Mouse (Mus musculus): ENCODE data around the gene Gm5901.
"Not testable (repeated sequence)": the region's sequence is repeated elsewhere in the genome, so short reads cannot be mapped to it uniquely, and the experiment has no call there.

Gene Gm5901

DNA sequence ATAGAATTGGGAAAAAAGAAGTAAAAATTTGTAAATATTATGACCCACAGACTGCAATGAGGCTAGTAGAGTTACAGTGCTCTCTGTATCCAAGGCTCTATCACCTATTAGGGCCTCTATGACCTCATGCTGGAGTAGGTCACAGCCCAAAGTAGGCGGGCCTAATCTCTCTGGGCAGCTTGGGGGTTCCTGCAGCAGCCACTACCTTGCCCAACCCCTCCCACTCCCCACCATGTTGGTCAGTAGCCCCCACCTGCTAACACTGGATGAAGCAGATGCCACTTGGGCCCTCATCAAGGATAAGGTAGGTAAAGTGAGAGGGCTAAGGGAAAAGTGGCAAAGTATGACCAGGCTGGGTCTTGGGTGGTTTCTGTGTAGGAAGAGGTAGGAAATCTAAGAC lies at the start of gene Gm5901:
Gene Gm5901, plus strand, starts transcription at position 173 of the 400 bp plus-strand sequence.
- no peak for DNase-seq

DNA sequence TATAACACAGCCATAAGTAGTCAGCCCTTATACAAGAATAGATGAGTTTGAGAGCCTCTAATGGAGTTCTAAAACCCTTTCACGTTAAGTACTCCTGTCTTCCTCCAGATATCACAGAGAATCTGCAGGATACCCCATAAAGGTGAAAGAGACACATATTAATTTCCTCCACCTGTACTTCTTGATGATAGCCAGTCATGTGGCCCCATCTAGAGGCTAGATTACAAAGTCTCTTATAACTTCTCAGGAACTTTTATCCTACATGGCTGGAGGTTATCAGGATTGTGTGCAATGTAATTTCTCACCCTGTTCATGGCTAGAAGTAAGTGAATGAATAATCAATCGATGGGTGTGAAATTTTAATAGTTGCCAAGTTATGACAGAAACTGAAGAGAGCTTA lies 49.5 kb upstream of the Gm5901 start:
- DNase-seq = no peak

DNA sequence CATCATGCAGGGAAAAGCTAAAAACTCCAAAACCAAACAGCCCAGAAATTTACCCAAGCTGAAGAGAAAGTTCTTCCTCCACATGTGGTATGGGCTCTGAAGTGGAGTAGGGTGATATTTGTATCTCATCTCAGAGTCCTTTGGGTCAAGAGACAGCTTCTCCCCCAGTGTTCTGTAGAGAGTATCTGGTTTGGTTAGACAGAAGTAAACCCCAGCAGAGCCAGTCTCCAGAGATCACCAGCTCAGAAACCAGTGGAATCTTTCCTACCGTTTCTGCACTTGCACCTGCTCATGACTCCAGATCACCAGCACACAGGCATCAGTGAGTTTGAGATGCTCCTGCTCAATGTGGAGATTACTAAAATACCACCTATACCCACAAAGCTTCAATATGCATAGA lies 40.8 kb upstream of the Gm5901 start, which contains the start of gene Olfr690:
Gene Olfr690, minus strand, starts transcription at position 101 of the 400 bp plus-strand sequence.
- no peak for DNase-seq

DNA sequence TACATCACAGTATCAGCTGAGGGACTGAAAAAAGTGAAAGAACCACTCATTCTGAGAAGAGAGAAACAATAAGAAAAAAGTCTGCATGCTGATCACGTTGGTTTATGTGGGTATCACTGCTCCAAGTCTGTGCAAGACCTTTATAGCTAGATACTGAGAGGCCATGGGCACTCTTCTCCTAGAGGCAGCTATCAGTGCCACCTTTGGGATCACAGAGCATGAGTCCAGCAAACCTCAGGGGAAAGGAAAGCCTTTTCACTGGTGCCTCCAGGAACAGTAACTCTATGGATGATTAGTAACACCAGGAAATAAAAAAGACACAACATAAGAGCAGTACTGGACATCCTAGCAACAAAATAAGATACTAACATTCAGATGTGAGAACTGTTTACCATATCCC lies 32.7 kb upstream of the Gm5901 start, which contains the start of gene Olfr691:
Gene Olfr691, minus strand, starts transcription at position 101 of the 400 bp plus-strand sequence.
- DNase-seq = no peak

DNA sequence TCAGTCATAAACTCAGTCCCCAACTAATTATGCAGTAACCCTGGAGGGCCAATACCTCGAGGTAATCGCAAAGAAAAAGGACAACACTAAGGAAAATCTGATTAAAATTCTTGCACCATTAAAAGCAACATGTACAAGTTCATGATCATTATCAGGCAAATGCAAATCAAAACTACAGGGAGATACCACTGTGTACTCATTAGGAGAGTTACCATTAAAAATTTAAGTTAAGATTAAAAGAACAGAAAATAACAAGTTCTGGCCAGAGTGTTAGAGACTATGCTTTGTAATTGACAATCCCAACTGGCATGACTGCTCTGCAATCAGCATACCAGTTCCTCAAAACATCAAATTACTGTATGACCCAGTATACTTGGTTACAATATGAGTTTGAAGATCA lies 32.1 kb upstream of the Gm5901 start:
- no peak for DNase-seq

DNA sequence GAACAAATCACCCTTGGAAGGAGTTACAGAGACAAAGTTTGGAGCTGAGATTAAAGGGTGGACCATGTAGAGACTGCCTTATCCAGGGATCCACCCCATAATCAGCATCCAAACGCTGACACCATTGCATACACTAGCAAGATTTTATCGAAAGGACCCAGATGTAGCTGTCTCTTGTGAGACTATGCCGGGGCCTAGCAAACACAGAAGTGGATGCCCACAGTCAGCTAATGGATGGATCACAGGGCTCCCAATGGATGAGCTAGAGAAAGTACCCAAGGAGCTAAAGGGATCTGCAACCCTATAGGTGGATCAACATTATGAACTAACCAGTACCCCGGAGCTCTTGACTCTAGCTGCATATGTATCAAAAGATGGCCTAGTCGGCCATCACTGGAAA lies 18.8 kb upstream of the Gm5901 start:
- DNase-seq = not testable (repeated sequence)

DNA sequence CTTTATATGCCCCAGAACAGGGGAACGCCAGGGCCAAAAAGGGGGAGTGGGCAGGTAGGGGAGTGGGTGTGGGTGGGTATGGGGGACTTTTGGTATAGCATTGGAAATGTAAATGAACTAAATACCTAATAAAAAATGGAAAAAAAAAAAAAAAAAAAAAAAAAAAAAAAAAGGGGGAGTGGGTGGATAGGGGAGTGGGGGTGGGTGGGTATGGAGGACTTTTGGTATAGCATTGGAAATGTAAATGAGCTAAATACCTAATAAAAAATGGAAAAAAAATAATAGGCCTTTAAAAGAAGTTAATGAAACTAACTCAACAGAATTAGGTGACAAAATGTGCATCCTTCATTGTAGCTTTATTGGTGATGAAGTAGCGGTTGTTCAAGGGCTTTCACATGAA lies 18.4 kb upstream of the Gm5901 start:
- not testable (repeated sequence) for DNase-seq

DNA sequence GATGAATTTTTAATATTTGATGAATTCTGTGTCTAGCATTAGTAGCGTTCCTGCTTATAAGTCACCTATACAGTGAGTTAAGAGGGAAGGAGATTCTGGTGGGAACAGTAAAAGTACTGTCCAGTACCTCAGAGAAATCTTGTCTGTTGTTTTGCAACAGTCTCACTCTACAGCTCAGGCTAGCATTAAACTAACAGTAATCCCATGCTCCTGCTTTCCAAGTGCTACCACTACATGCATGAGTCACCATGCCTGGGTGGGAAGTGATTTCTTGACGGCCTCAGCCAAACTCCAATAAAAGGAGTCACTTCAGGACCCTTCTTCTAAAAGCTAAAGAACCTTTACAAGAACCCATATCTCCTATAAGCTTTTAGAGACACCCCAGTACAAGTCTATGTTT lies 13.1 kb upstream of the Gm5901 start:
- no peak for DNase-seq

DNA sequence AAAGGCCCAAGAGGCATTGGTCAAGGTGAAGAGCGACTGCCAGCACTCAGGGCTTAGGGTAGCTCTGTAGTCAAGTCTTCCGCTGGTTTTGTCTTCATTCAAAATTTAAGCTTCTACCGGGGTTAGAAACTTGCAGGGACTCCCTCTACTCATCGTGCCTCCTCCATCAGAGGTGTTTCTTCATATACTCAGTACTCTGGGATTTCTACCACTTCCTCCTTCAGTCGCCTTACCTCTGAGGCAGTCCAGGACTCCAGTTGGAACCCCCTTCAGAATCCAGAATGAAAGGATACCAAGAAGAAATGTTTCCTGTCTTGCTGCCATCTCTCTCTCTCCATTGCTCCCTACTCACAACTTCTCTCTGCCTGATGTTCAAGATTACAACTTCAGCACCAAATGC lies 7.6 kb upstream of the Gm5901 start:
- DNase-seq = no peak

DNA sequence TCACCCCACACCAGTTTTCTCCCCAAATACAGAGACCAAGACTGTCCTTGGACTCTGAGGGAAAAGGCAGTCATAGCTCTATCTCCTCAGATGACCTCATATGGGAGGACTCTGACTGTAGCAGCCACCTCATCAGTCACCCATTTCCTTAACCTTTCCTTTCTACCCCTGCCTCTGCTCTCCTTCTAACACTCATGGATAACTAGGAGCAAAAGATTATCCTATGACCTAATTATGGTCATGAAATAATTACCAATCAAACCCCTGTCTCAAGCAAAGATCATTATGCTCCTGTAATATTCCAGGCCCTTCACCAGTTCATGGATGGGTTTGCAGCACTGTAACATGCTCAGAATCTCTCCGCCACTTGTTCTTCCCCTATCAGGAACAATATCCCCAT lies 6.9 kb upstream of the Gm5901 start, which contains the start of gene Olfr692:
Gene Olfr692, plus strand, starts transcription at position 301 of the 400 bp plus-strand sequence.
- DNase-seq = no peak

DNA sequence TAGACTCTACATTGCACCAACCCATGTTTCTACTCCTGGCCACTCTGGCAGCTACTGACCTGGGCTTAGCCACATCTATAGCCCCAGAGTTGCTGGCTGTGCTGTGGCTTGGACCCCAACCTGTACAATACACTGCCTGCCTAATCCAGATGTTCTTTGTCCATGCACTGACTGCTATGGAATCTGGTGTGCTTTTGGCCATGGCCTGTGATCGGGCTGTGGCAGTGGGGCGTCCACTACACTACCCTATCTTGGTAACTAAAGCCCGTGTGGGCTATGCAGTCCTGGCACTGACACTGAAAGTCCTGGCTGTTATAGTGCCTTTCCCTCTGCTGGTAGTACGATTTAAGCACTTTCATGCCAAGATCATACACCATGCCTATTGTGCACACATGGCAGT lies 6.3 kb upstream of the Gm5901 start:
- DNase-seq = no peak

DNA sequence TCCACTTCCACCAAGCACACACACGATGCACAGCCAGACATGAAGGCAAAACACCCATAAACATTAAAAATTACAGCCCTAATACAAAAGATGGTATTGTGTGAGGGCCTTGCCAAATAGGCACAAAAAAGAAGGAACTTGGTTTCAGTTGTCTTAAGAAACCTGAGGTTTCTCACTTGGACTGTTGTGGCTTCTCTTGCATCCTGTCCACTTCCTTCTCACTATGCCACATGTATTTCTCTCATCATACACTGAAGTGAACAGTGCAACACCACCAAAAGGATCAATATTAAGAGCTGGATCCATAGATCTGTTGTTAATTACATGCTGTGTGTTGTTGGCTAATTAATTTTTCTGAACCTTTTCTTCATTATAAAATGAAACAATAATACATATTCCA lies 1.9 kb upstream of the Gm5901 start:
- no peak for DNase-seq

DNA sequence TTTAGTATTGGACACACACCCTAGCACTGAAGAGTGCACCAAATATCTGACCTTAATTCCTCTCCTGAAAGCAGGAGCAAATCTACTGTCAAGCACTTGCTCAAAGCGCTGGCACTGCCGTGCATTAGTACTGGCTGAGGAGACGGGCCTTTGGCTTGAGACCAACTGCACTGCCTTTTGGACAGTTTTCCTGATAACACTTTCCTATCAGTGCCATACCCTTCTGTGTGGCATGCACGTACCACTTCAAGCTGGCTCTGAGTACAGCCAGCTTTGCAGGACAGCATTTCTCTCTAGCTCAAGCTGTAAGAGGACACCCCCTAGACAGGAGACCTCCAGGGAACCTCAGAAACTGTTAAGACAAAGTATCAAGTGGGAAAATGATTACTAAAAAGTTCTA lies 1.3 kb upstream of the Gm5901 start:
- DNase-seq = no peak

DNA sequence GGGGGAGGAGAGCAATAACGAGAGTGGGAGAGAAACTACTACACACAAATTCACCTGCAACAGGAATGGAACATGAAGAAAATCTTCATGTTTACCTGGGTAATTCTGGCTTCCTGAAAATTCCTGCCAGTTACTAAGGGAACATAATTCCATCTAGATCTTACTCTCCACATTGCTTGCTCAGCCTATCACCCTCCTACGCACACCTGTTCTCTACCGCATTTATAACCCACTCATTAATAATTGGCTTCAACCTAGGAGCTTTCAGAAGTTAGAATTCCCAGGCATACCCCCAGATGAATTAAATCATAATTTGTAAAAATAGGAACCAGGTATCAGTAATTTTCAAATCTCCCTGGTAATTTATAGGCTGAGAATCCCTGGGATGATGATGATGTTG lies 862 bp upstream of the Gm5901 start:
- DNase-seq = no peak

DNA sequence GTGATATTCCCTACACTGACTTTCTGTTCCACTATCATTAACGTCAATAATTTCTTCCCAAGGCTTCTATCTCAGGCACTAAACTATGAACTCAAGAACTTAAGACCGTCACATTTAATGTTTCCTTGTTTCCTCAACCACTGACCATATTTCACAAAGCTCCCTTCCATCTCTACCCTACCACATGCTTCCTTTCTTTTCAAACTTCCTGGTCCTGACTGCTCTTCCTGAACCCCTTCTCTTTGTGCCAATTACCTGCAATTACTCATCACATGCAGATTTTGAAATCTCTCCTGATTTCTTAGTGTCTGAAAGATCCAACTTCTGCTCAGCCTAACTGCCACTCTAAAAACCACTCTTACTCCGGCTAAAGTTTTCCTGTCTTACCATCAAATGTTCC lies 5.5 kb downstream of the Gm5901 start:
- DNase-seq = no peak

DNA sequence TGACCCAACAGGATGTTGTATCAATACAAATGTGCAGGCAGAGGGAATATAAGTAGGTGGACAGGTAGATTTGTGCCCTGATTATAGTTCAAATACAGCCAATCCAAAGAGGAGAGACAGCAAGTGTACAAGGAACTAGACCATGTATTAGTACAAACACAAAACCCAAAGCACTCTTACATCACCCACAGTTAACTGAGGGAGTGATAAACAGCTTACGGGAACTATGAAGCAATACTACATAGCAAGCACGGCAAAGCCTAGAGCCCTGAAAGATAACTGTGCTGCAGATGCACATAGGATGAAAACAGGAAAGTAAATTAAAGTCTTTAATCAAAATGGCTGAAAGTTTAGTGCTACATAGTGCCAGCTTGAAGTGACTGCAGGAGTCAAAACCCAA lies 12.9 kb downstream of the Gm5901 start:
- no peak for DNase-seq

DNA sequence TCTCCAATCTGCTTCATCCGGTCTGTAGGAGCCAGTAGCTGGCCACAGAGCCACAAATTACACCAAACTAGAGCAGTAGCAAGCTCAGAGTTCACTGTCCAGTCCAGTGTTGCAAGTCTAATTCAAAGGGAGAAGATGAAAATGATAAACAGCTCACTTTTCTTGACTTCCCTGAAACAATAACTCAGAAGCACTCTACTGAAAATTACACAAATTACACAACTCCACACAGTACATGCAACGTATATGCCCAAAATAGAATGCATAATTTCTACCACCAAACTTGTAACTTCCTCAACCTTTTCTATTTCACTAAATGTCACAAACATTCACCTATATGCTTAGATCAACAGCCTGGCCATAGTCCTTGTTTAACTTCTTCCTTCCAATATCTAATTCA lies 15.4 kb downstream of the Gm5901 start:
- no peak for DNase-seq

DNA sequence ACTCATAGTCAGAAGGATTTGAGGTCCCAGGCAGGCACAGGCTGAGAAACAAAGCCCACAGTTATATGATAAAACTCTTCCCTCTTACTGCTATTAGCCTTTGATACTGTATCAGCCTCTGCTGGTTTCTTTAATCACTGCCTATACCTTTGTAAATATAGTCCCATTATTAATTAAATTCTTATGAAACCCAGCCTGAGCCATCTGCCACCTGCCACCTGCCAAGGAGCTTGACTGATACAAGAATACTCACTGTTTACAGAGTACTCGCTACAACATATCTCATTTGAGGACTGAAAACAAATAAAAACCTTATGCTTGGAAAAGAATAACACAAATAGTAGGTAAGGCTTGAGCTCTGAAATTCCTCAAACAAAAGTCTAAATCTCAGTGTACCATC lies 19.8 kb downstream of the Gm5901 start:
- no peak for DNase-seq

DNA sequence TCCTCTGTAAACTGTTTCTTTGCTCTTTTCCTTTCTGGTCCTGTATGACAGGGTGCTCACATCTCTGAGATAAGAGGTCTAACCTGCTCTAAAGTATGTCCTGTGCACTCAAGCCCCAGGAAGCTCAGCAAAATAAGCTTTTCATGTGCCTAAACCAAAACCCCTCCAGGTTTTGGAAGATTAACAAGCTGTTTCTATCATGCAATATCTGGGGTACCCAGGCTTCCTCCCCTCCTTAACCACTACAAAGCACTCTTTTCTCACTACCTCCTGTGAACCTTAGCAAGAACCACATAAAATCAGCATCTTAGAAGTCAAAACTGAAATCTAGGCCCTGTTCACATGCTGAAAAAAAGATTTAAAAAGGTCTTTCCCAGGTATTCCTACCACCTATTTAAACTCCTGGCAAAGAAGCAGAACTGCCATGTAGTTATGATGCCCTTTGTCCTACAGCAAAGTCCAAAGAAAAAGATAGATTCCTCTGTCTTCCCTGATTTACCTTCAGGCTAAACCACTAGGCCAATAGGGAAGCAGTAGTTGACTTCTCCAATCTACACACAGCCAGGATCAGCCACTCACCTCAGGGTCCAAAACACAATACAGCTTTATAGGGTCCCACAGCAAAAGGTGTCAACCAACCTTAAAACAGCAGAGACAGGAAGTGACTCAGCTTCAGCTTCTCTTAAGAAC lies 20.4 kb downstream of the Gm5901 start:
- no peak for DNase-seq

DNA sequence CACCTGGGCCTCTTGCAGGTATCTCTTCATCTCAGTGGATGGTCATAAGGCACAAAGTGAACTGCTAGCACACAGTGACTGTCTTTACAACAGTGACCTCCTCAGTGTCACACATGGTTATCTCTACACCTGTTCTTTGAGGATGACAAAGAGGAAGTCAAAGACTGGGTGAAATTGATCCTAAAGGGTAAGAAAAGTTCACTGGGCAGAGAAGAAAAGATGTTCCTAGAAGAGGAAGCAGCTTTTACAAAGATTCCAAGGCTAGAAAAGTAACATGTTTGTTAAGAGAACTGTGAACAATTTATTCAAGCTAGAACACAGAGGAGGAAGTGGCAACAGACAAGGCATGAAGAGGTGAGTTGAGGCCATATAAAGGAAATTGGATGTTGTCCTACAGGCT lies 21.3 kb downstream of the Gm5901 start:
- no peak for DNase-seq

DNA sequence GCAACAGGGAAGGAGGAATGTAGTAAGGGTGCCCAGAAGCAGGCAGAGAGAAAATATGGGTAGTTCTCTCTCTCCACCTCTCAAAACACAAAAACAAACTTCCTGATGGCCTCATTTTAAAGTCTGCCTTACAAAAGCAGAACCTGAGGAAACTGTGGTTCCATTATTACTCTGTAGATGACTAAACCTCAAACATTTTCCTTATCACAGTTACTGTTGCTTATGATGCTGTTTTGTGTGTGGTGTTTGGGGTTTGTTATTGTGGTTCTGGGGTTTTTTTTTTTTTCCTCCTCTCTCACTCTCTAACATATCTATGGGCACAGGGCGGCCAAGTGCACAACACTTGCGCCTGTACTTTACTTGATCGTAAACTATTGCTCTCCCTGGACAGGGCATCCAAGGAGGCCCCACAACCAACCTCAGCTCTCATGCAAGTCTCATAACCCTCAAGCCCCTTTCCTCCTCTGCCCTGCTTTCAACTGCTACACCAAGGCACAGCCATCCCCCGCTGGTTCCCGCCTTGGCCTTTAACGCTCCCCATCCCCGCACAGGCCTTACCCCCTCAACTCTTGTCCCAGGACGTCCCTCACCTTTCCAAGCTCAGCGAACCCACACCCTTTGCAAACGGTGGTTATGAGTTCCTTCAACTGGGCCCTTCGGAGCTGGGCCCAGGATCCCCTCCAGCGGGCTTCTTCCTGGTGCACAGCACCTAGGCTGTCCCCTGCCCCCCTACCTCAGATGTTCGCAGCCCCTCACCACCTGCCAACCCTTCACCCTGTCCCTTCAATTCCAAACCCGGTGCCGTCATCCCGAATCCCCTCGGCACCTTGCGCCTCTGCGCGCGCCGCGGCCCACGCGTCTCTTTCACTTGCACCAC lies 24.5 kb downstream of the Gm5901 start:
- DNase-seq = no peak

DNA sequence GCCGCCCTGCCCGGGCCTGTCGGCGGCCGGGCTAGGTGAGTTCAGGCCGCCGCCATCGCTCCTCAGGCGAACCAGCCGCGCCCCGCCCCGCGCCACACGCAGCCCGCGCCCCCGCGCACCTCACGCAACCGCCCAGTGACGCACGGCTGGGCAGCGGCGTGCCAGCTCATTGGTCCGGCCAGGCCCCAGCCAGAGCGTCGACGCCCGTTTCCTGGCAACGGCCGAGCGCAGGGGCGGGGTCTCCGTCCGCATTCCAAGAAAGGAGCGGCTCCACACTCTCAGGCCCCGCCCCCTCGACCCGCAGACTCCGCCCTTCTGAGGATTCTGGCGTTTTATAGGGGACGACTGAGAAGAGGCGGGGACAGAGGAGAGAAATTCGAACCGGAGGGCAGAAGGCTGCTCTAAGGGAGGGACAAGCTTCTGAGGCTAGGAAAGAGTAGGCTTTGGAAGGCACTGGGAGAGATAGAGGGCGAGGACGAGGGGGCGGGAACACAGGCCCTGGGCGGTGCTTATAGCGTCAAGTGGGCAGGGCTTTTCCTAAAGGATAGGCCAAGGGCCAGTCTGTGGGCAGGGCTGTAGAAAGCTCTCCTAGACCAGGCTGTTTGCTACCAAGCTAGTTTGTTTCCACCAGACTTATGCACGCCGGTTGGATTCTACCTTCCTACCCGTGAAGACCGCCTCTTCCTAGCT lies 25.2 kb downstream of the Gm5901 start, which contains the start of gene Fam160a2:
Gene Fam160a2, minus strand, starts transcription at position 120 of the 690 bp plus-strand sequence.
- peak; percentile 99 for DNase-seq

DNA sequence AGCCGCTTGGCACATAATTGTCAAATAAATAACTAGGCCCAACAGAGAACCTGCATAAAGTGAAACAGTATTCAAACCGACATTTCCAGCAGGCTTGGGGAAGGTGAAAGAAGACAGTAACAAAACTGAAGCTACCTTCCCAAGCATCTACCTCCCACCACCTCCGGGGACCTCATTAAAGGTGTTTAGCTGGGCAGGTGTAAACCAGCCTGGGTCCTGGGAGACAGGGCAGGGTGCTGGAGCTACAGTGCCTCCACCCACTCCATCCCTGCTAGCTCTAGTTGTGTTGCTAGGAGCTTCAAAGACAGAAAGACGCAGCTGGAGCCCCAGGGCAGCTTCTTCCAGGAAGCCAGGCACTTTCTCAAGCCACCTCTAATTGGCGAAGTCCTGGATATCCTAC lies 29.4 kb downstream of the Gm5901 start, which contains the start of gene Cnga4:
Gene Cnga4, plus strand, starts transcription at position 301 of the 400 bp plus-strand sequence.
- DNase-seq = no peak
